17 mouse cellular contexts compared by ENCODE assay signal in genomic region chr2:60533026-60533425, GRCm38 (mm10).
"Had no signal": no experiment of that assay in that cellular context is flagged by ENCODE, and none has a peak within 500 bp of the region (broad histone marks: within the 10 kb centered on the region; RNA-seq: fewer than 3 reads in every experiment).

No protein-coding gene starts in this region.

- H3K4me2 ChIP-seq: liver, embryonic 11.5 days; liver, embryonic 13.5 days; liver, embryonic 15.5 days; midbrain, embryonic 12.5 days; neural tube, embryonic 12.5 days; stomach, embryonic 15.5 days had no signal

- H3K9ac ChIP-seq: liver, embryonic 13.5 days; liver, embryonic 15.5 days; liver, postnatal 0 days; midbrain, embryonic 12.5 days; neural tube, embryonic 12.5 days; stomach, embryonic 15.5 days had no signal

- H3K27me3 ChIP-seq: liver, embryonic 13.5 days; liver, embryonic 15.5 days; megakaryocyte, embryonic 14.5 days; midbrain, embryonic 12.5 days; neural tube, embryonic 12.5 days; stomach, embryonic 15.5 days had no signal

- H3K36me3 ChIP-seq: liver, embryonic 13.5 days; liver, embryonic 15.5 days; midbrain, embryonic 12.5 days; neural tube, embryonic 12.5 days; stomach, embryonic 15.5 days had no signal

- DNase-seq: liver, embryonic 13.5 days; liver, postnatal 0 days; lung, adult 2 months; lung, postnatal 14 days; midbrain, embryonic 14.5 days; right cerebral cortex, postnatal 14 days; thymus, adult 2 months; thymus, postnatal 25 days; thymus, postnatal 4 days had no signal

- H3K9me3 ChIP-seq: liver, embryonic 13.5 days; liver, embryonic 15.5 days; midbrain, embryonic 12.5 days; neural tube, embryonic 12.5 days; stomach, embryonic 15.5 days had no signal

- H3K4me3 ChIP-seq: liver, embryonic 13.5 days; liver, embryonic 15.5 days; megakaryocyte, embryonic 14.5 days; midbrain, embryonic 12.5 days; neural tube, embryonic 12.5 days; stomach, embryonic 15.5 days had no signal

- ATAC-seq: liver, postnatal 0 days had no signal

- H3K4me1 ChIP-seq: liver, embryonic 13.5 days; liver, embryonic 15.5 days; megakaryocyte, embryonic 14.5 days; midbrain, embryonic 12.5 days; neural tube, embryonic 12.5 days; stomach, embryonic 15.5 days had no signal

- H3K27ac ChIP-seq: liver, embryonic 13.5 days; liver, embryonic 15.5 days; macrophage; midbrain, embryonic 12.5 days; neural tube, embryonic 12.5 days; stomach, embryonic 15.5 days; stomach, postnatal 0 days had no signal
